In the genomic region with DNA sequence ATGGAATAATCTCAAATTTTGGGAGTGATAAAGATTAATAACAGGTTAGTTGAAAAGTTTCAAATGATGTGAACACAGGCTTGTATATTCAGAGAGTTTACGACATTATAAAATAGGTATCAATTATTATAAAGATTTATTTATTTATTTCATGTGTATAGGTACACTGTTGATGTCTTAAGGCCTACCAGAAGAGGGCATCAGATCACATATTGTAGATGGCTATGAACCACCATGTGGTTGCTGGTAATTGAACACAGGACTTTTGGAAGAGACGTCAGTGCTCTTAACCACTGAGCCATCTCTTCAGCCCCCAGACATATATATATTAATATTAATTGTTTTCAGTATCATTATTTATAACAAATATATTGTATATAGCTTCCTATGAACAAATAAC, we compare ENCODE assay signal across 16 mouse cellular contexts.
"Had no signal": no experiment of that assay in that cellular context is flagged by ENCODE, and none has a peak within 500 bp of the region (broad histone marks: within the 10 kb centered on the region; RNA-seq: fewer than 3 reads in every experiment).

No protein-coding gene starts in this region.

- DNase-seq: retina, postnatal 1 day; right cerebral cortex, adult 18-20 months; right cerebral cortex, postnatal 14 days; right cerebral cortex, postnatal 25 days; right cerebral cortex, postnatal 4 days; spleen, adult 18-20 months; thymus, adult 18-20 months; thymus, adult 2 months; thymus, postnatal 14 days; thymus, postnatal 25 days; thymus, postnatal 36 days; thymus, postnatal 4 days had no signal

- H3K4me1 ChIP-seq: neural tube, embryonic 13.5 days; neural tube, embryonic 15.5 days; stomach, embryonic 15.5 days had no signal

- H3K4me2 ChIP-seq: neural tube, embryonic 13.5 days; neural tube, embryonic 15.5 days; stomach, embryonic 15.5 days had no signal

- H3K9me3 ChIP-seq: neural tube, embryonic 13.5 days; neural tube, embryonic 15.5 days; stomach, embryonic 15.5 days had no signal

- H3K27me3 ChIP-seq: neural tube, embryonic 13.5 days; neural tube, embryonic 15.5 days; stomach, embryonic 15.5 days had no signal

- H3K36me3 ChIP-seq: neural tube, embryonic 13.5 days; neural tube, embryonic 15.5 days; stomach, embryonic 15.5 days had no signal

- H3K9ac ChIP-seq: neural tube, embryonic 13.5 days; neural tube, embryonic 15.5 days; stomach, embryonic 15.5 days had no signal

- H3K4me3 ChIP-seq: neural tube, embryonic 13.5 days; neural tube, embryonic 15.5 days; stomach, embryonic 15.5 days had no signal

- H3K27ac ChIP-seq: neural tube, embryonic 13.5 days; neural tube, embryonic 15.5 days; stomach, embryonic 15.5 days; stomach, postnatal 0 days had no signal
